Mouse (Mus musculus) right cerebral cortex, postnatal 4 days (tissue): ENCODE measurements around the gene Rin3.
"Not testable (repeated sequence)": the region's sequence is repeated elsewhere in the genome, so short reads cannot be mapped to it uniquely, and the experiment has no call there.

Experiments used
- DNase-seq: peaks from one replicate; pipeline ENCODE4 v3.0.0-alpha.2; 2022

Gene Rin3

DNA sequence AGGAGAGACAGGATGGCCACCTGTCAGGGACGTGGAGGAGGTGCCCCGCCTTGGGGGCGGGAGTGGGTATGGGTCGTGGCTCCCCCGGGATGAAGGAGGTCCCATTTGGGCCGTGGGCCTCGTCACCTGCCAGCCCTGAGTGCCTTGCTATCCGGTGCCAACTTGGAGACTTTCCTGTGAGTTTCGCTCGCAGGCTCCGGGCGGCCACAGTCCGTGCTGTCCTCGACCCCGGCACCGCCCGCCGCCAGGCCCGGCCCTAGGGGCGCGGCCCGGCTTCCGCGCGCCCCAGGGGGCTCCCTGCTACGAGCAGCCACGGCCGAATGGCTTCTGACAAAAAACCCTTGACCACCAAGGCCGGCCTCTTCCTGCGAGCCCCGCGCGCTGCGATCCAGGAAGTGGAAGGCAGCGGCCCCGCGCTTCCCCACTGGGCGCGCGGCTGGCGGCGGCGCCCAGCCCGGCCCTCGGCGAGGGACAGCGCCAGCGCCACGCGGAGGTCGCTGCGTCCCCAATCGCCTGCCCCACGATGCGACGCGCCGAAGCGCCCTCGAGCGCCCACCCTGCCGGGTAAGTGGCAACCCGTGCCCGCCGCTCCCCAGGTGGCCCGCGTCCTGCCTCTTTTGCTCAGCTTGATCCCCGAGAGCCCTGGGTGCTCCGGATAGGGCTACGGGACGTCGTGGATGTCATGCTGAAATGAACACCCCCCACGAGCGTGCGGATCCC, at the start of gene Rin3:
Rin3 (plus strand) TSS at position 286 of the 720 bp plus-strand sequence.
- DNase-seq, result peak; percentile 16

DNA sequence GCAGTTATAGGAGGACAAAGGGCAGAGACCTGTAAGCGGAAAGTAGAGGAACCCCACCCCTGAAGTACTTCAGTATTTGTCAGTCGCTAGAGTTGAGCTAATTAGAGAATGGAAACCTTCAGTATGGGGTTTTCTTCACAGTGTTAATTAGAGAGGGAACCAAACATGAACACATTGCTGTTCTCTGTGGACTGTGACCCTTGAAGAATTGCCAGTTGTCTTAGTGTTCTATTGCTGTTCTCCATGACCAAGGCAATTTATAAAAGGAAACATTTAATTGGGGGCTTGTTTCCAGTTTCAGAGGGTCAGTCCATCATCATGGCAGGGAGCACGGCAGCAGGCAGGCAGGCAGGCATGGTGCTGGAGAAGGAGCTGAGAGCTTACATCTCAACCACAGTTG, 47.3 kb upstream of the Rin3 start:
- no peak for DNase-seq

DNA sequence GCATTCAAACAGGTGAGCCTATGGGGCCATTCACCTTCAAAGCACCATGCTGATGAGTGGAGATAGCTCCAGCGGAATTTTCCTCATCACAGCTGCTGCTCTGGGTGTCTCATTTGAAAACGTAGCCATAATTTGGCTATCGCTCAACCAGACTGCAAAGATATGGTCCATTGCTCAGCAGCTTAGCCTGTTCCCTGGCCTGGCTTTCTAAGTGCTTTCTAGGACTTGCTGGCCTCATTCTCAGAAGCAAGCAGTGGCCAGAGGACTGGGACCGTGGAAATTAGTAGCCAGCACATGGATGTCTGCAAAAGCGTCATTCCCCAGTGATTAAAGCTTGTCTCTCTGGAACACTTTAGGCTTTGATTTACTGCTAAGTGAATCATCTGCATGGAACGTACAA, 46.5 kb upstream of the Rin3 start:
- no peak for DNase-seq

DNA sequence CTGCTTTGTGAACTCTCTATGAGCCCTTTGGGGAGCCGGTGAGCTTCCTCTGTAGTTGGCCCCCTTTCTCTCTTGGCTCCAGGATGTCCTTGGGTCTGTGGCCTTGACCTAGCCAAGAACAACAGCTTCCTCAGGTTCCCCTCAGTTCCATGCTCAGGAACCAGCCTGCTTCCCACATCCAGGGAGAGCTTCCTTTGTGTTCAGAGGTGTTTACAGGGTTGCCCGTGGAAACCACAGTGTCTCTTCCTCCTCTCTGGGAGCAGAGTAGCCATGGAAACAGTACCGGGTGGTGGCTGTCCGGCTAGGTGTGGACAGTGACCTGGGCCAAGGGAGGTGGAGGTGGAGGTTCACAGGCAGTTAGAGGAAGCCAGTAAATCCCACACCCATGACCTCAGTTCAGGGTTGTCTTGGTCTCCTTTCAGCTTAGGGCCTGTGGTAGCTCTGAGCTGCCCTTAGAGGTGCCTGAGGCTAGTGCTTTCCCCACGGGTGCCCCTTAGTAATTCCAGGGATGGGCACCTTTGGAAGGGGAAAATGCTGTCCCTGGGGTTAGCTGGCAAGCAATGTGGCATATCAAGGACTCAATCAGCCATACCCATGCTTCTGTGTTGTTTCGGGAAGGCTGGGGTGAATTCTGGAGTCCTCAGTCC, 40.6 kb upstream of the Rin3 start:
- DNase-seq, result no peak

DNA sequence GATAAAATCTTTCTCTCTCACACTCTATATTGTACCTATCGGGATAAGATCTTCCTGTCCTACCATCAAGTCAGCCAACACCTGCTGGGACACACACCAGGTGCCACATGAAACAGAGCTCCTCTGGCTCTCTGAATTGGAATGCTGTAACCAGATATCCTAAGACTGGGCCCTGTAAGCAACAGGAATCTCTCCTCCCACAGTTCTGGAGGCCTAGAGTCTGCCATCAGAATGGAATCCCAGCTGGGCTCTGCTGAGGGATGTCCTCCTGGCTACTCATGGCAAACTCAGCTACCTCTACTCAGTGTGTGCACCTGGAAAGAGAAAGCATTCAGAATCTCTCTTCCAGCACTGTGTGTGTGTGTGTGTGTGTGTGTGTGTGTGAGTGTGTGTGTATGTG, 38.9 kb upstream of the Rin3 start:
- no peak for DNase-seq

DNA sequence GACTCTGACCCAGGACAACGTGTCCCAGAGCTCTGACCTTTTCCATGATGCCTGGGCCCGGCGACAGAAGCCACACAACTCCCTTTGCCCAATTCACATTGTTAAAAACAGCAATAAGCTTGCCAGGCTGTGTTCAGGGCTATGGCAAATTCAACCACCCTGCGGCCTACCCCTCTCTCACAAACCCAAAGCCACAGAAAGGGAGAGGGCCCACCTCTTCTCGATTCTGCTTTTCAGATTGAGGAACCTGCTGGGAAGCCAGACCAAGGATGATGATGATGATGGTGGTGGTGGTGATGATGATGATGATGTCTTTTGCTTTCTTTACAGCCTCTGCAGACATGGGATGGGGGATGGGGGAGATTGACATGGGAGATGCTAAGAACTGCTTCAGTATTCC, 36.6 kb upstream of the Rin3 start:
- no peak for DNase-seq

DNA sequence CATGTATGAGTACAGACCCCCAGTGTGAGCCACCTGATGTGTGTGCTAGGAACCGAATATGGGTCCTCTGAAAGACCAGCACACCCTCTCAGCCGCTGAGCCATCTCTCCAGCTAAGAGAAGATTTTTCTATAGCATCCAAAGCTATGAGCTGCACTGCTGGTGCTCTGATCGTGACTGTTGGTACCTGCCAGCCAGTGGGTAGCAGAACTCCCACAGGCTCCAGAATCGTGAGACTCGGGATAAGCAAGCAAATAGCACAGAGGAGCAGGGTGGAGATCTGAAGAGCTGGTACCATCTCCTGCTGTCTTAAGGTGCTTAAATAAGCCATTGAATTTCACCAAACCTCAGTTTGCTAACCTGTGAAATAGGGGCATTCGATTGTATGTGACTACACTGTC, 34.7 kb upstream of the Rin3 start:
- no peak for DNase-seq

DNA sequence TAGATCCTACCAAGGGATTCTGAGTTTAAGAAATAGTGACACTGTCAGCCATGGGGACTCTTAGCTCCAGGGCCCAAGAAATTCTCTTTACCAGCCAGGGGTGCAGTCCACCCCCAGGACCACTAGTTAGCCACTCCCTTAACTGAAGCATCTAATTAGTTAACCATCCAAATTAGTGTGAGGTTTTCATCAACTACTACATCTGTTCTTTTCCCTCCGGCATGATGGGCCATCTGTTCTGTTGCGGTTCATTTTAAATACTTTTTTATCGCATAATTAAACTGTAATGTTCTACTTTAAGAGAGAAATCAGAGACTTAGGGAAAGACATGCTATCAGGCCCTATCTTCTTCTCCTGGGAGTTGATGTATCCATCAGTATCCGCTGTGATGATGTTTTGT, 32.5 kb upstream of the Rin3 start:
- no peak for DNase-seq

DNA sequence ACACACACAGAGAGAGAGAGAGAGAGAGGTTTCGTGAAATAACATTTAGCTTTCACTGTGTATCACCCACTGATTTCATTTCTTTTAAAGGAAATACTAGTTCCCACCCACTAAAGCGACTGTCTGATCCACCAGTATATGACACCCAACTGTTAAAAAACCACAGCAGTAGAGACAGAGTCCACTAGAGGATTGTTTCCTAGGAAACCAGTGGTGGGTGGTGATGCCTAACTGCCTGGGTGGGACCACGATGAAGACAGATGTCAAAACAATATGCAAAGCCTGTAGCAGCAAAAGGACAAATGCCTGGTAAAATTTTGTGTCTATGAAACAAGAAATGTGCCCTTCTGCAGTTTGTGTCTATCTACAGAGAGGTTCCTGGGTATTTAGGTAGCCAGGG, 31.8 kb upstream of the Rin3 start:
- DNase-seq, result no peak

DNA sequence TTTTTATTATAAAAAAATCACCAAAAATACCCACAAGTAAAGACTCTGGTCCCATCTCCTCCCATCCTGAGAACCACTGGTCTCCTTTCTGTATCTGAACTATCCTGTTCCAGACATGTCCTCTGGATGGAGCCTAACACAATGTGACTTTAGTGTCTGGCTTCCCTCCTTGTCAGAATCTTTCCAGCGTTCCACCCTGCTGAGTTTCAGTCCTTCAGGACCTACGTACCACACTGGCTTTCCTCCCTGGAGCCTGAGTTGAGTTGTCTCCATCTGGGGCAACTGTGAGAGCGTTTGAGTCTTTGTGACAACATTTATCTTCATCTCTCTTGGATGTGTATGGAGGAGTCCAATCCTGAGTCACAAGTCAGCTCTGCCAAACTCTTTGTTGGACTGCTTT, 30.9 kb upstream of the Rin3 start:
- no peak for DNase-seq

DNA sequence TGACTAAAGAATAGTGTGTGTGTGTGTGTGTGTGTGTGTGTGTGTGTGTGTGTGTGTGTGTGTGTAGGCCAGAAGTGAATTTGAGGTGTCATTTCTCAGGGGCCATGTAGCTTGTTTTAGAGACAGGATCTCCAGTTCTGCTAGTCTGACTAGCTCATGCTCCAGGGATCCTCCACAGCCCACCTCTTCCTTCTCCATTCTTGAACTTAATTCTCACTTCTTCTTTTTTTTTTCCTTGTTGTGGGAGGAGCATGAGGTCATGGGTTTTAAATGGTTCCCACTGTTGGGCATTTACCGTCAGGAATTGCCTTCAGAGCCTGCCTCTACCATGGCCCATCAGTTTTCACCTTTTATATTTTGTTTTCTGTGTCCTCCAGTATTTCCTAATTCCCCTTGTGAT, 30.3 kb upstream of the Rin3 start:
- no peak for DNase-seq

DNA sequence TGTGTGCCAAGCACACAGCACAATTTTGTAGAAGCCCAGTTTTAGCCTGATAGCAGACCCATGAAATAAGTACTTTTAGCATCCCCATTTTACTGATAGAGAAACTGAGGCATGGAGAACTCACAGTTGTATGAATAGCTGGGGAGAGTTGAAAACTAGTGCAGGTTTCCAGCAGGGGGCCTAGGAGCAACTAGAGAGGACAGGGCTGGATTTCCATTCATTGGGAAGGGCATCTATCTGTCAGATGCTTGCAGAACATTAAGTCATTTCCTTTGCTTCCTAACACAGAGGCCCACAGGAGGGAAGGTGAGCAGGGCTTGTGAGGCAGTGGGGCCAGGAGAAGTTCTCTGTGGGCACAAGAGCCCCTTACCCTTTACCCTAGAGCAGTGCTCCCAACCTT, 27.8 kb upstream of the Rin3 start:
- DNase-seq, result no peak

DNA sequence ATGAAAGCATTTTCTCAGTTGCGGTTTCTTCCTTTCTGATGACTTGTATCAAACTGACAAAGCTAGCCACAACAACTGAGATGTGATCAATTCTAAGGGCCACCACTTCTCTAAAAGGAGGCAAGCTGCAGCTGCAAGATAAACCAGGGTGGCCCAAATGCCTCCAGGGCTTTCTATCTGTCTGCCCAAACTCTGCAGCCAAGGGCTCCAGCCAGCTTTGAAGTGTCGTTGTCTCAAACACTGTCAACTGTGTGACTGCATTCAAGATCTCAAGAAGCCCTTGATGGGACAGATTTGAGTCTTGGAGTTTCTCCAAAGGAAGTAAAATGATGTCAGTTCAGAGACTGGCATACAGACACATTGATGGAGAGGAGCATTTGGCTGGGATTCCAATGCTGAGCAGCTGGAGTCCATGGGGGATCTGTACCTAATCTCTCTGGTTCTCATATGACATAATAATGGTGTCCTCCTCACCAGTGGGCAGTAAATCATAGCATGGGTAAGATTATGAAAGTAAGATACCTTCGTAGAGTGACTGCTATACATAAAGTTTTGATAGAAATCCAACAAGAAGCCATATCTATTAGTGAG, 24.2 kb upstream of the Rin3 start:
- no peak for DNase-seq

DNA sequence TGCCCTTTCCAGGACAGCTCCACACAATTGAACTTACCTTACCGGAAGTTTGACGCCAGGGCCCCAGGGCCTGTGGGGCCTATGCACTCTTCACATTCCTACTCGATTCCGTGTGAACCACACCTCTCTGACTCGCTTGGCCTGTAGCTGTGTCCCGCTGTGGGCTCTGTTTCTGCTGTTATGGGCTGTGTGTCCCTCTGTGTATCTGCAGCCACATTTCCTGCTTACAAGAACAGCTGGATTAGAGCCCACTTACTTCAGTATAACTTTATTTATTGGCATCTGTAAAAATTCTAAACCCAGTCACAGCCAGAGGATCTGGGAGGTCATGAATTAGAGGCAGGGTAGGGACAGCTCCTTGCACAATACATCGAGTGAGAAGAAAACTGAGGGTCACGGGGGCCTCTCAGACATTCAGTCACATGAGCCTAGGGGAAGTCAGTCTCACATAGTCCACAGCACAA, 20.9 kb upstream of the Rin3 start:
- no peak for DNase-seq

DNA sequence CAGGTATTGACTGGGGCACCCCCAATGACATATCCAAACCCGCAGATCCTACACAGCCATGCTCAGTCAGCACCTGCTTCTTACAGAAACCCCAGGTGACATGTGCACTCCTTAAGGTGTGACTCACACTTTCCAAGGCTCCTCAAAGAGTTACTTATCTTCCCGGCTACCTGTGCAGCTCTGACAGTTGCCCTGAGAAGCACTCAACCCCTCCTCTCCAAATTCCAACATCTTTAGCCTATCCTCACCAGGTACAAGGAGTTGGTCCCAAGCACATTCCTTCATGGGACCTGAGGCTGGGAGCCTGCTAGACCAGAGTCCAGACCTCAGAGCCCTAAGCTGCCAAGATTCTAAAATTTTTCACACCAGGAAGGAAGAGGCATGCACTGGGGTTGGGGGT, 20.0 kb upstream of the Rin3 start:
- no peak for DNase-seq

DNA sequence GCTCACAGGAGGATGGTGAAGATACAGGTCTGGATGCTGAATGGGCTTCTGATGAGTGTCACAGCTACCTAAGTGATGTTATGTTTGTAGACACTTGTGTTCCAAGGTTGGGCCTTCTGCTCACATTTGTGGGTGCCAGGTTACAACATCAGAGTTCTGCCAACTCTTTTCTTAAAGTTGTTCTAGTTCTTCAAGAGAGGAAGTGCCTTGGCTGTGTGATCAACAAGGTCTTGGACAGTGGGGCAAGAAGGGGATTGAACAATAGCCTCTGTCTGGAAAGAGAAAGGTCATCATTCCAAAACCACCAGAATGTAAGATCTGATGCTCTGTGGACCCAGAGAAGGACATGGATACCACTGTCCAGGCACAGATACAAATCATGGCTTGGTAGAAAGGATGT, 19.6 kb upstream of the Rin3 start:
- DNase-seq, result no peak

DNA sequence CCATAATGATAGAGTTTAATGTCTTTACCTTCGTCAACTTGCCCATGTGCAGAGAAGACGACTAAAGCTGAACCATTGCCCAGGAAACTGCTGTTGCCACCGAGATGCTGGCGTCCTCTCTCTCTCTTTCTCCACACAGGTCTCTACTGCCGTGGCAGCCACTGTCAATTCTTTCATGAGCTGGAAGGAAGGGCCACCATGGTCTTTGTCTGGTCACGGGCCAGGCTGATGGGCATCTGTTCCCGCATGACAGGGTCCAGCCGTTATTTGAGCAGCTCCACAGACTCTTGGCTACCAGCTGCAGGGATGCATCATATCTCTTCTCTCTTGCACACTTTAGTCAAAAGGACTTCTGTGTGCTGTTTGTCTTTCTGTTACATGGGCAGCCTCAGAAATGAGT, 16.4 kb upstream of the Rin3 start:
- DNase-seq, result no peak

DNA sequence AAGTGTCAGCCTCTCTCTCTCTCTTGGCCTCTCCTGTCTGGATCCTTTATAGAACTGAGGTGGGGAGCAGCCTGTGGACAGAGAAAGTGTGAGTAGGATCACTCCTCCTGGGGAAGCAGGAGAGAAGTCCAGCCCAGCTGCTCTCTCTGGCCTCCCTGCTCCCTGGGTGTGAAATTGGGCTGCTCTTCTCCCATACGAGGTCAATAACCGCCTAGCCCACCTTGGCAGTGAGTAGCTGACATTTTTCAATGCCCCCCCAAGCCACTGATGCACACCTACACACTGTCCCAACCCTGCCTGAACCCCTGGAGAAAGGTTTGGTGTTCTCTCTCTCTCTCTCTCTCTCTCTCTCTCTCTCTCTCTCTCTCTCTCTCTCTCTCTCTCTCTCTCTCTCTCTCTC, 13.7 kb upstream of the Rin3 start:
- no peak for DNase-seq

DNA sequence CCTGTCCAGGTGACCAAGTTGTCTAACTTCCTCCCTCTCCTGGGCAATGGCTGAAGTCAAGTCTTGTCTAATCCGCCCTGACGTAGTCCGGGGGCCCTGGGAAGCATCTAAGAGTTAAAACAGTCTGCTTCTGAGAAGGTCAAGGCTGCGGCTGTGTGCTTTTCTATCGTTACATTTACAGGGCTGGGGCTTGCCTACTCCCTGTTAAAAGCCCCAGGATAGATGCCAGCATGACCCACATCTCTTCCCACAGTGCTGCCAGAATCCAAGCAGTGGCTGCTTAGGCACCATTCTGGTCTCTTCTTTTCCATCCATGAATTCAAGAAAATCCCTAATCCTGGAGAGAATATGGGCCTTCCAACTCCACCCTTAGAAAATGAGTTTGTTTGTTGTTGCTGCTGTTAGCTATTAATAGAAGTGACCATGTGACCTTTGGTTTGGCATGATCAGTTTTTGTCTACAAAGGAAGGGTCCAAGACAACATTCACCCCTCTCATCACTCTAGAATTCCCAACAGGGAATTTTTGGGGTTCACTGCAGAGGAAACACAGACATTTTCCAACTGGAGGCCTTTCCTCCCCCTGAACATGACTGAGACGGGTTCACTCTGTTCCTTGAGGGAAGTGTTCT, 12.0 kb upstream of the Rin3 start:
- no peak for DNase-seq

DNA sequence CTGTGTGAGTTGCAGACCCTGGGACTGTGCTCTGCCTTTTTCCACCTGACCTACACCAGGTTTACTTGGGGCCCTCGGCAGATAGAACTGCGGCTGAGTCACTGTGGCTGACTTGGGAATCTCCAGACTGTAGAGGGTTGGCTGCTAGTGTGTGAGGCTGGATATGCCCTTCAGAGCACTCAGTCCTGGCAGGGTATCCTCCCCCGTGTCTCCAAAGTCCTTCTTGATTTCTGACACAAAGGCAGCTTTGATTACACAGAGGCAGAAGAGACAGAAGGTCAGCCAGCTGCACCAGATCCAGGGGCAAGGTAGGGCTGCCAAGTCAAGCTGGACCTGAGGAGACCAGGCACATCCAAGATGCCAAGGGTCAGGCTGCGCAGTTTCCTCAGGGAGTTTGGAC, 11.4 kb upstream of the Rin3 start:
- DNase-seq, result no peak

DNA sequence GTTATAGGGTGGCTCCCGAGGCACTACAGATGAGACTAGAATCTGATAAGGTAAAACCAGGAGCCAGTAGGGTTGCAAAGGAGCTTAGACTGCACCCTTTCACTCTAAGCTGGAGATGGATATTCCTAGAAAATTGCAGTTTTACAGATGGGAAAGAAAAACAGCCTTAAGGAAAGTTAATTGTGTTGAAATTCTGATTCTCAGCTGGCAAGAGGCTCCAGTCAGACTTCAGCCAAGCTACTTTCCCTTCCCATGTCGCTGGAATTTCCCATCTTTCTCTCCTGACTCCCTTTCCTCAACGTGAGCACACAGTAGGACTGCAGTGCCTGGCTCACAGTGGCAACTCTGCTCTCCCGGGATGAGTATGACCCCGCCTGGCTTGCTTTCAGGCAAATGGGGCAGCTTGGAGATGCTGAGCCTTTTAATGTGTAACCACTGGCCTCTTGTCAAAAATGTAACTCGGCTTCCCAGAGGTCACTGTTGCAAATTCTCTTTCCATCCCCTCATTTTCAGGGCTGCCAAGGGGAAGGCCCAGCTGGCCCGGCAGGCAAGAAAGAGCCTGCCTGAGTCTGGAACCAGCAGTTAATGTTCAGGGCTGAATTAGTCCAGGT, 6.9 kb upstream of the Rin3 start:
- no peak for DNase-seq

DNA sequence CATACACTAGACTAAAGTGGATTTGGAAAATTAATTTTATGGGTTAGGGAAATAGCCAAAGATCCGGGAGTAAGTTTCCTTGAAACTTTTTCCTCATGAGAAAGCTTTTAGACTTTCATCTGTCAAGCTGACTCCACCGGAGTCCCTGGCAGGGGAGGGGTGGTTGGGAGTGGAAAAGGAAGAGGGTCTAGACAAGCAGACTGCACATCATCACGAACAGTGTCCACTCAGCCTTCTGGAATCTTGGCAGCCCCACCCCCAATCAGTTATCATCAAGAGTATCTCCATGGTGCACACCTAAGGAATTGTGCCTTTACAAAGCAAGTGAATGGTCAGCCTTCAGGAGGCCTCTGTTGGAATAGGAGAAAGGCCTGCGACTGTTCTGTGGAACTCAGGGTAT, 2.6 kb upstream of the Rin3 start:
- DNase-seq, result not testable (repeated sequence)

DNA sequence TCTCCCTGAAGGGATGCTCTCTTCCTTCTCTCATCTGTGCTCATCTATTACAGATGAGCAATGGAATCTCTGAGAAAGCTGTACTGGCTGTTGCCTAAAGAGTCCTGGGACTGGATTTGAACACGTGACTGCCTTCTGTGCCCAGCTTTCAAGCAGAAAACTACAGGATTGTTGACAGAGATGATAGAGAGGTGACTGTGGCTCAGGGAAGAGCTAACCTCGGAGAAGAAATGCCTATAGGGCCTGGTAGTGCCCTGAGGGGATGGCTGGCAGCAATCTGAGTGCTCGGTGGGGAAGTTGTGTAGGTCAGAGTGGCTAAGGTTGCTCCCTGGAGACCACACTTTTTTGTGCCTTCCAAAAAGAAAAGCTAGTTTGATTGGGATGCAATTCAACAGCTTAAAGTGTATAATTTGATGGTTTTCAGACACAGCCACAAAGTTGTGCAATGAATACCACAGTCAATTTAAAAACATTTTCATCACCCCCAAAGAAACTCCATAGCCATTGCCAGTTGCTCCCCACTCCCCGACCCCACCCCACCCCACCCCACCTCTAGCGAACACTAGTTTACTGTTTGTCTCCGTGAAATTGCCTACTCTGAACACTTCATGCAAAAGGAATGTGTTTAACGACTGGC, 1.9 kb upstream of the Rin3 start:
- no peak for DNase-seq
